Mouse (Mus musculus) heart, adult 10 weeks (tissue): Measurements from ENCODE around the gene Ell2. TPM values are rescaled to one million over a fixed set of nuclear protein-coding genes. Genes with fewer than 3 reads are reported as not detected.

Source experiments
- polyA plus RNA-seq: library from polyadenylated mRNA; stranded (reverse); fragments of 350-450 nt; fragmentation: Illumina TruSeq; extraction: RNeasy Lipid Tissue Mini Kit (QIAGEN cat#74804); gene quantifications from one replicate; pipeline ENCODE4 v1.2.3, GENCODE M21; 2014; ENCODE audit warnings: low read depth, low replicate concordance

Gene Ell2
- polyA plus RNA-seq, result 11.0 TPM

GRCm38 (mm10) chr13:75706457-75706856 lies at the start of gene Ell2:
TSS of gene Ell2 (plus strand) at chr13:75706757.

Other genes with a start within 250 kb of the Ell2 start
- gene Glrx, start 133.1 kb downstream of the Ell2 start, polyA plus RNA-seq, result 52.4 TPM
- gene Rhobtb3, start 237.2 kb downstream of the Ell2 start, polyA plus RNA-seq, result 12.1 TPM